Mouse (Mus musculus): ENCODE measurements at regions not wholly inside any gene's neighbourhood (a gene's known extent, or its start where the extent isn't known, plus 50 kb on each side); places are given as distances from the start of the nearest gene placed in this dataset.

- ATAC-seq (ENCODE audit: low FRiP score, low read depth): no peak
- no peak overlapping the region for H3K4me2 ChIP-seq (replicated peaks)
- H3K4me1 ChIP-seq: no peaks in the 10 kb centered on the region
- WGBS: 65% methylated on average over 3 of the region's 3 CpGs
- H3K36me3 ChIP-seq: no peaks in the 10 kb centered on the region
- H3K27ac ChIP-seq: no peak overlapping the region
- H3K9ac ChIP-seq: no peak overlapping the region
- H3K27me3 ChIP-seq (replicated peaks): no peaks in the 10 kb centered on the region
- no peak overlapping the region for H3K4me3 ChIP-seq
- H3K9me3 ChIP-seq: no peaks in the 10 kb centered on the region
Observed at GRCm38 (mm10) chrX:21428081-21428480, 56.3 kb upstream of the Agtr2 start.

DNA sequence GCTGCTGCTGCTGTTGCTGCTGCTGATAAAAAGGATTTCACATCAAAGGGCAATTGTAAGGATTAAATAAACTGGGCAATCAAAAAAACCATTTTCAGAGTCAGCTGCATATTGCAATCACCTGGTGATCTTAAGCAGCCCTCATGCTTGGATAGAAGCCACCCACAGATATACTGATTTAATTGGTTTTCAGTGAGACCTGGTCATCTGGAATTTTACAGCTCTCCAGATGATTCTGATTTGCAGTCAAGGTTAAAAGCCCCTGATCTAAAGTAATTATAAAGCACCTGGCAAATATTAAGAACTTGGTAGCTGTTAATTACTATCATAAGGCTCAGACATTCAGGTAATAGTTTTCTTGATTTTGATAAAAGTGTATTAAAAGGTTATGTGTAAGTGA lies 50.8 kb upstream of the Agtr2 start:
- Histone ChIP-seq H3K27me3 (replicated peaks) (no peaks in the 10 kb centered on the region), H3K4me1 (no peaks in the 10 kb centered on the region), H3K4me2 (replicated peaks) (no peak overlapping the region), H3K4me3 (no peak overlapping the region), H3K9ac (no peak overlapping the region), H3K9me3 (no peaks in the 10 kb centered on the region), H3K36me3 (no peaks in the 10 kb centered on the region), H3K27ac (no peak overlapping the region)
- ATAC-seq (ENCODE audit: low FRiP score, low read depth): no peak
